Mouse (Mus musculus) forebrain, embryonic 11.5 days (tissue): ENCODE data around the gene Hemk1. TPM values are rescaled to one million over a fixed set of nuclear protein-coding genes. Genes with fewer than 3 reads are reported as not detected.

Source experiments
- ATAC-seq: fragments of 200-750 bp; cut with Nextera tagmentation; replicated peaks from 2 replicates; pipeline ENCODE4 v1.8.0; 2017; ENCODE audit warnings: moderate TSS enrichment; ENCODE audit not compliant: low FRiP score
- DNase-seq: peaks from one replicate; pipeline ENCODE4 v3.0.0-alpha.2; 2017; ENCODE audit warnings: low spot score
- H3K27ac ChIP-seq: fragments of 300-500 bp; sonication (generic); 2 replicates; pipeline ENCODE4 v1.5.1; 2014; ENCODE audit warnings: low read depth, low read length
- H3K27me3 ChIP-seq: fragments of 300-500 bp; sonication (generic); 2 replicates; pipeline ENCODE4 v1.6.1; 2014; ENCODE audit warnings: mild to moderate bottlenecking, low read length, mixed read lengths; ENCODE audit not compliant: control insufficient read depth, insufficient read depth
- H3K36me3 ChIP-seq: fragments of 300-500 bp; sonication (generic); 2 replicates; pipeline ENCODE4 v1.6.1; 2014; ENCODE audit warnings: mild to moderate bottlenecking, low read length, moderate library complexity, mixed read lengths; ENCODE audit not compliant: control insufficient read depth, insufficient read depth
- H3K4me1 ChIP-seq: fragments of 300-500 bp; sonication (generic); replicated peaks from 2 replicates; pipeline ENCODE4 v1.6.1; 2014; ENCODE audit warnings: low read length, mixed read lengths; ENCODE audit not compliant: control insufficient read depth, insufficient read depth
- H3K4me2 ChIP-seq: fragments of 300-500 bp; sonication (generic); 2 replicates; pipeline ENCODE4 v1.6.1; 2014; ENCODE audit warnings: low read depth, mild to moderate bottlenecking, low read length, moderate library complexity, mixed read lengths; ENCODE audit not compliant: severe bottlenecking
- H3K4me3 ChIP-seq: fragments of 300-500 bp; sonication (generic); 2 replicates; pipeline ENCODE4 v1.5.1; 2014; ENCODE audit warnings: low read depth, low read length
- H3K9ac ChIP-seq: fragments of 300-500 bp; sonication (generic); 2 replicates; pipeline ENCODE4 v1.6.1; 2014; ENCODE audit warnings: low read length
- H3K9me3 ChIP-seq: fragments of 300-500 bp; sonication (generic); 2 replicates; pipeline ENCODE4 v1.6.1; 2016; ENCODE audit warnings: low read length, mixed read lengths; ENCODE audit not compliant: control insufficient read depth
- WGBS: fragments of 180-500 bp; shearing (Covaris S2); extraction: QIAGEN DNeasy Blood & Tissue Kit; methylation state at CpG from one replicate; pipeline ENCODE4 v1.1.7; 2014; 5-methylcytosine and 5-hydroxymethylcytosine counted together
- polyA plus RNA-seq: library from polyadenylated mRNA; unstranded; fragments of >200 nt; fragmentation: Nextera tagmentation; extraction: Ambion mirVana; gene quantifications from 2 replicates; pipeline ENCODE4 v1.2.1, GENCODE M21; 2014

Hemk1 gene
- polyA plus RNA-seq, result 11.2 and 13.8 TPM in 2 replicates

- H3K4me1 ChIP-seq, result no peaks in the 10 kb centered on the region; the same call in 1 of the 2 replicates
- peak; percentile 89 for DNase-seq
- peak; percentile 64 for ATAC-seq
- 6% methylated on average over 30 of the region's 30 CpGs for WGBS
- H3K36me3 ChIP-seq, result no peaks in the 10 kb centered on the region
- H3K4me2 ChIP-seq, result peak within 1 kb of the TSS; percentile 89
- H3K27me3 ChIP-seq, result no peaks in the 10 kb centered on the region; the same call in 1 of the 2 replicates
- no peaks in the 10 kb centered on the region for H3K9me3 ChIP-seq
- H3K27ac ChIP-seq, result no peak within 1 kb of the TSS
- H3K9ac ChIP-seq, result peak within 1 kb of the TSS; percentile 79
- peak within 1 kb of the TSS; percentile 57 for H3K4me3 ChIP-seq
These were observed at the start of gene Hemk1 for GRCm38 (mm10) chr9:107338172-107338883. TSS of gene Hemk1 (minus strand) at chr9:107338350.

GRCm38 (mm10) chr9:107387708-107388107 is 49.6 kb upstream of the Hemk1 start:
- WGBS, result 97% methylated on average over 3 of the region's 3 CpGs
- Histone ChIP-seq H3K27ac (no peak overlapping the region), H3K4me1 (no peaks in the 10 kb centered on the region; the same call in 1 of the 2 replicates), H3K9ac (no peak overlapping the region), H3K4me3 (no peak overlapping the region), H3K27me3 (peaks cover 3% of the 10 kb centered on the region), H3K9me3 (no peaks in the 10 kb centered on the region), H3K36me3 (no peaks in the 10 kb centered on the region), H3K4me2 (no peak overlapping the region)
- ATAC-seq, result no peak
- DNase-seq, result no peak

GRCm38 (mm10) chr9:107386722-107387121 is 48.6 kb upstream of the Hemk1 start:
- Histone ChIP-seq H3K27me3 (peaks cover 13% of the 10 kb centered on the region), H3K27ac (no peak overlapping the region), H3K9me3 (no peaks in the 10 kb centered on the region), H3K4me1 (no peaks in the 10 kb centered on the region; the same call in 1 of the 2 replicates), H3K4me3 (no peak overlapping the region), H3K36me3 (no peaks in the 10 kb centered on the region), H3K4me2 (no peak overlapping the region), H3K9ac (no peak overlapping the region)
- DNase-seq, result no peak
- 58% methylated on average over 3 of the region's 3 CpGs for WGBS
- ATAC-seq, result no peak

GRCm38 (mm10) chr9:107384396-107384795 is 46.2 kb upstream of the Hemk1 start:
- no peaks in the 10 kb centered on the region for H3K9me3 ChIP-seq
- no peak overlapping the region for H3K9ac ChIP-seq
- 23% methylated on average over 3 of the region's 3 CpGs for WGBS
- H3K4me2 ChIP-seq, result no peak overlapping the region
- no peak overlapping the region for H3K4me3 ChIP-seq
- H3K27me3 ChIP-seq, result peaks cover 32% of the 10 kb centered on the region
- H3K4me1 ChIP-seq, result no peaks in the 10 kb centered on the region; the same call in 1 of the 2 replicates
- no peak overlapping the region for H3K27ac ChIP-seq
- ATAC-seq (no peak), DNase-seq (no peak)
- H3K36me3 ChIP-seq, result no peaks in the 10 kb centered on the region

GRCm38 (mm10) chr9:107381723-107382122 is 43.6 kb upstream of the Hemk1 start:
- 7% methylated on average over 8 of the region's 8 CpGs for WGBS
- DNase-seq (peak; percentile 73), ATAC-seq (no peak)
- Histone ChIP-seq H3K9ac (no peak overlapping the region), H3K4me1 (peaks cover 8% of the 10 kb centered on the region; the same call in 1 of the 2 replicates), H3K4me3 (no peak overlapping the region), H3K27me3 (peaks cover 48% of the 10 kb centered on the region), H3K4me2 (no peak overlapping the region), H3K9me3 (no peaks in the 10 kb centered on the region), H3K27ac (no peak overlapping the region), H3K36me3 (no peaks in the 10 kb centered on the region)

GRCm38 (mm10) chr9:107377961-107378512 is 39.9 kb upstream of the Hemk1 start:
- peak overlapping the region; percentile 52 for H3K9ac ChIP-seq
- no peak overlapping the region for H3K27ac ChIP-seq
- no peaks in the 10 kb centered on the region for H3K9me3 ChIP-seq
- ATAC-seq (peak; percentile 71), DNase-seq (peak; percentile 78)
- H3K4me2 ChIP-seq, result peak overlapping the region; percentile 73
- H3K4me1 ChIP-seq, result peaks cover 8% of the 10 kb centered on the region; the same call in 1 of the 2 replicates
- H3K4me3 ChIP-seq, result peak overlapping the region; percentile 39
- H3K27me3 ChIP-seq, result peaks cover 49% of the 10 kb centered on the region
- H3K36me3 ChIP-seq, result no peaks in the 10 kb centered on the region
- WGBS, result under 1% methylated on average over 35 of the region's 35 CpGs

GRCm38 (mm10) chr9:107375451-107375850 is 37.3 kb upstream of the Hemk1 start:
- Histone ChIP-seq H3K9me3 (no peaks in the 10 kb centered on the region), H3K4me3 (no peak overlapping the region), H3K4me1 (peaks cover 8% of the 10 kb centered on the region; the same call in 1 of the 2 replicates), H3K27ac (no peak overlapping the region), H3K9ac (no peak overlapping the region), H3K36me3 (no peaks in the 10 kb centered on the region), H3K27me3 (peaks cover 24% of the 10 kb centered on the region), H3K4me2 (no peak overlapping the region)
- WGBS, result 21% methylated on average over 5 of the region's 5 CpGs
- peak; percentile 58 for DNase-seq
- no peak for ATAC-seq

- no peak overlapping the region for H3K27ac ChIP-seq
- WGBS, result 8% methylated on average over 8 of the region's 8 CpGs
- no peak overlapping the region for H3K4me2 ChIP-seq
- H3K9me3 ChIP-seq, result no peaks in the 10 kb centered on the region
- no peak overlapping the region for H3K9ac ChIP-seq
- ATAC-seq, result no peak
- H3K27me3 ChIP-seq, result peaks cover 19% of the 10 kb centered on the region
- peaks cover 8% of the 10 kb centered on the region; the same call in 1 of the 2 replicates for H3K4me1 ChIP-seq
- no peaks in the 10 kb centered on the region for H3K36me3 ChIP-seq
- H3K4me3 ChIP-seq, result no peak overlapping the region
- peak; percentile 67 for DNase-seq
These were observed 36.5 kb upstream of the Hemk1 start for GRCm38 (mm10) chr9:107374623-107375022.
